Mouse (Mus musculus): ENCODE measurements at regions not wholly inside any gene's neighbourhood (a gene's known extent, or its start where the extent isn't known, plus 50 kb on each side); places are given as distances from the start of the nearest gene placed in this dataset.
"Not testable (repeated sequence)": the region's sequence is repeated elsewhere in the genome, so short reads cannot be mapped to it uniquely, and the experiment has no call there.

GRCm38 (mm10) chr3:6041325-6041724 lies 290.7 kb downstream of the Gm8797 start:
- not testable (repeated sequence) for TF ChIP-seq CTCF (IDR thresholded peaks at IDR 0.05; ENCODE audit: low read depth, low read length); TAL1 (conservative IDR thresholded peaks at IDR 0.05; ENCODE audit: low read depth, low read length); GATA1 (IDR thresholded peaks at IDR 0.05; ENCODE audit: borderline replicate concordance, low read length); POLR2AphosphoS5 (IDR thresholded peaks at IDR 0.05; ENCODE audit: insufficient replicate concordance, low read depth, low read length); GATA2 (IDR thresholded peaks at IDR 0.05; ENCODE audit: borderline replicate concordance, low read depth, low read length)

All from G1E (cell line).